Mouse (Mus musculus): ENCODE measurements around the gene Mamld1.
"Not testable (repeated sequence)": the region's sequence is repeated elsewhere in the genome, so short reads cannot be mapped to it uniquely, and the experiment has no call there.

The Mamld1 gene

DNA sequence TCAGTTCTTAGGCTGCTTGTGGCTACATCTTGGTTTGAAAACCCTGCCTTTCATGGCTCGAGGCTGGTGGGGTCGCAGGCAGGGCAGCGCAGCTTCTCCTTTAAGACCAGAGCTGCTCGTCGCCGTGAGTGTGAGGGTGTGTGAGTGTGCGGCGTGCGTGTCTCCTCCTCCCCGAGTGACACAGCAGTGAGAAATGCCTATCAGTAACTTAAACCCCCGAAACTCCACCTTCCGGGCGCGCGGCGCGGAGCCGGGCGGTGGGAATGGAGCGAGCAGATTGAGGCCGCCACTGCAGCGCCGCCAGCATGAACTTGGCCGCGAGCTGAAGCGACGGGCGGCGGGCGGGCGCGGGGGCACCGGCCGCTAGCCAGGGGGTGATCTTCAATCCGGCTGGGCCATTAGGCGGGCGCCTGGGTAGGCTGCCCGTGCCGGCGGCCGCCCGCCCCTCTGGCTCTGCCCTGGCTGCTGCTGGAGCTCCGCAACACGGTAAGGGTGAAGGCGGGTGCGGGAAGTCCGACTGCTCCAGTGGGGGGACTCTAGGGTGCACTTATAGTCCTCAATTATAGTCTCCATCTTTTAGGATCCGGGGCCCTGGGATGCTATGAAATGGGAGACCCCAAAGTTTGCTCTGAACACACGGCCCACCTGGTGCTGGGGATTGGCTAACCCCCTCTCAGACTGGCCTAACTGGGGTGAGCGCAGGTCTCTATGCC, at the start of gene Mamld1:
Gene Mamld1, plus strand, starts transcription at position 393 of the 713 bp plus-strand sequence.
- DNase-seq: peak; percentile 87

DNA sequence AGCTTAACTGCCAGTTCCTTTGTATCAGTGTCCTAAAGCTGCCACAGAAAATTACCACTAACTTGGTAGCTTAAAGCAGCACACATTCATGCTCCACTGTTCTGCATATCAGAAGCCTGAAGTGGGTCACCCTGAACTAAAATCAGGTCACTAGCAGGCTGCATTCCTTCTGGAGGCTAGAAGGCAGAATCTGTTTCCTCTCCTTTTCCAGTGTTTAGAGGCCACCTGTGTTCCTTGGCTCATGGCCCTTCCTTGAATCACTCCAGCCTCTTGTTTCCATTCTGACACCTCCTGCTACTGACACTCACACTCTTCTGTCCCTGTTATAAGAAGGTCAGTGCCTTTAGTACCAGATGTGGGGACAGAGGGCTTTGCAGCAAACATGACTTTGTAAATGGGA, 25.3 kb upstream of the Mamld1 start:
- DNase-seq: peak; percentile 36

DNA sequence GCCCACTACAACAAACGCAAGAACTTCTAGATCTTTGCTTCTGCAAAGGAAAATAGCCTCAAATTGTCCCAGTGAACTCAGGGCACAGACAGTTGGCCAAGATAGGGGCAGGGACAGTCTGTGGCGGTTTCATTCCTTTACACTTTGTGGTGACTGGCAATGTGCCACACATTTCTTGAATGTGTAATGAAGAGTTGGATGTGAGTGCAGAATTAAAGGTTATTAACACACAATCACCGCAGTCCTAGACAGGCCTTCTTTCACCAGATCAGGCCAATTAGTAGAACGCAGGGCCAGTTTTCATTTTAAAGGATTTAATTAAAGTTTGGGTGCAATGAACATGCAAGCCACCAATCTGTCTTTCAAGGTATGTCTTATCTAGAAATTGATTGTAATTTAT, 22.0 kb upstream of the Mamld1 start:
- DNase-seq: no peak

DNA sequence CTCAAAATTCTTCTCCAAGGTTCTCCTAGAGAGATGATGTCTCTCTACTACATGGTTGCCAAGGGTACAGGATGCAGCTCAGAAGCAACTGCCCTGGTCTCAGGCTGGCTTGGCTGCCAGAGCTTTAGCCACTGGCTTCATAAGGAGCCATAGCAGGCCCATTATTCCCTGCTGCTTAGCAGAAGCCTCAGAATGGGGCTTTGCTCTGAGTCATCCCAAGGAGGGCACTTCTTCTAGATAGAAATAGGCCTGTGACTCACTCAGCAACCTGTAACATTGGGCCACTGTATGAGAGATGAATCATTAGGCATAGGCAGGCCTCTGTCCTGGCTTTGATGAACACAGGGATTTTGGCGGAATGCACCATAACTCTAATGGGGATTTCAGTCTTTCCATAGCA, 21.1 kb upstream of the Mamld1 start:
- DNase-seq: not testable (repeated sequence)

DNA sequence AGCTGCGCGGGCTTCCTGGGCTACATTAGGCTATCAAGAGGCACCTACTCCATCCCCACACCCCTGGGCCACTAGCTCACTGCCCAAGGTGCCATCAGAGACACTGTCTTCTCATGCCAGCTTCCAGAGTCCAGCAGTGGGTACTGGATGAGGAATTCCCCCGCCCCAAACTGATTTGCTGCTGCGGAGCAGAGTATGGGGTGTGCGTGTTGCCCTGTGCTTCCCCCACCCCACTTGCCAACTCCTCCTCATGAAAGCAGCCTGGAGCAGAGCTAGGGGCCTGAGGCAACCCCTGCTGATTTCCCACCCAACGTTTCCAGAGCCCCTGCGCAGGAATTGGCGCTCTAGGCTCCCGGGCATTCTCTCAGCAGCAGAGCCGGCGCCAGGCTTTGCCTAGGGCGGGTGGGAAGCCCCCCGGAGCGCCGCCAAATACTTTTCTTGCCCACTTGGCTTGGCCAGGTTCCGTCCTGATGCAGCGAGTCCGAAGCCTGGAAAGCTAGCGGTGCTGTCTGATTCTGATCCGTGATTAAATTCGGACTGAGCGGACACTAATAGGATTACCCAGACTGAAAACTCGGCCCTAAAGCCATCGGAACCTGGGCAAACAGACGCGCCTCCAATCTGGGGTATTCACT, 738 bp downstream of the Mamld1 start:
- DNase-seq: peak; percentile 57

DNA sequence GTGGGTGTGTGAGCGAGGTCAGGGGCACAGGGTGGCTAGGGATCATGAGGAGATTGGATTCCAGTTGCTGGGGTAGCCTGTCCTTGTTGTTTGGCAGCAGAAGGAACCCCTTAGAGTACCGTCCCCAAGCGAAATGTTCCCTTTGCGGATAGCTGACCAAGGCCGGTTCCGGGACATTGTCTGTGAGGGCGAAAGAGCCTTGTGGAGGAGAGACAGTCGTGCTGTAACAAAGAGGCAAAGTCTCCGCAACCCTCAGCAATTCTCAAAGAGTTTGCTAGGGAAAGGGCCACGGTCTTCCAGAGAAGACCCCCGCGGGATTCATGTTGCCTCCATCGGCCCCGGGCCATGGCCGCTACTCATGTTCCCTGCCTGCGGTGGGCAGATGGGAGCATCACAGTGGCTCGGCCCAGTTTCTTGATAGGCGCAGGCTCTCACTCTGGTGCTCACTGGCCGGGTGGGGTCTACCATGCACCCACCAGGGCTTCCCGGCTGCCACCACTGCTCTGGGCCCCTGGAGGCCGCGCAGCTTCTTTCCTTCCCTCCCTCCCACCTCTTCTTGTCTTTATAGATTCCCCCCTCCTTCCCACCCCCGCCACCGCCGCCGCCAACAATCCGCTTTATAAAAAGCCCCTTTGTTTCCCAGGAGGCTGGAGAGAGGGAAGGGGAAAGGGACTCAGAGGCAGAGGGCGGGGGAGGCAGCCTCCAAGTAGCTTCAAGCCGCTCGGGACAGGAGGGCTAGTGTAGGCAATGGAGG, 1.5 kb downstream of the Mamld1 start:
- peak; percentile 44 for DNase-seq

DNA sequence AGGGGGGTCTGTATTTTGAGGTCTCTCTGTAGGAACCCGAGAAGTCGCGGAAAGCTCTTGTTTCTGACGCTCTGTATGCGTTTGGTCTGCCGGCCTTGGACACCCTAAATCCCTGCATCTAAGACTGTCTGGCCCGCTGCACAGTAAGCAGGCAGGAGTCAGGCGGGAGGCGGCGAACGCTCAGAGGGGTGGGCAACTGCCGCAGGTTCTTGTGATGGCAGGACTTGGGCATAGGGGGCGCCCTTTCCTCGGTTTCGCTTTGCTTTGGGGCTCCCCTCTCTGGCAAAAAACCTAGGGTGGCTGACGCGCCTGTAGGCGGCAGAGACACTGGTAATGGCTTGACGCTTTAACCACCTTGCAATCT, 2.0 kb downstream of the Mamld1 start:
- DNase-seq: peak; percentile 85

DNA sequence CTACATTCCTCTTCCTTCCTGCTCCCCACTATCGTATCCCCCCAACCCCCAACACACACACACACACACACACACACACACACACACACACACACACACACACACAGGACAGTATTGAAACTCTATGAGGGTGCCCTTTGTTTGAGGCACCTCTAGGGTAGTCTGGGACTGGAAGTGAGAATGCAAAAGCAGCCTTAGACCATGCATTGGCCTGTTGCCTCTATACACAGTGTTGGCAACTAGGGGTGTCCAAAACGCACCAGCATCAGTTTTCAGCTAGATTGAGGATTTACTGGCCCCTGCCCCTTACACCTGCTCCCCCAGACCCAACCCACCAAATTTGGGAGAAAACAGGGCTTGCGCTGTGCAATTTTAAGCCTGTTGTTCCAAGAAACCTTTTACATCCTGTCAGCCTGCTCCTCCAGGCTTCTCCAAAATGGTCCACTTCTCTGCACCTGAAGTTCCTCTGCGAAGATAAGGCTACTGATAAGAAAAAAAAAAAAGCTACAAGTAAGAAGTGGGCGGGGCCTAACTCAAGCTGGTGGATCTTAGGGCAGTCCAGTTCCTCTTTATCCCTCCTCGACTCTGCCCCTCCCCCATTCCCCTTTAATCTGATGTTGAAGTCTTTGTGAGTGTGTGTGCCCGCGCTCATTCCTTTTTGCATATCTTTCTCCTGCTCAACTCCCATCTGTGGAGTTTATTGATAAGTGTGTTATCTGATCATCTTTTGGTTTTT, 2.6 kb downstream of the Mamld1 start:
- DNase-seq: peak; percentile 44

DNA sequence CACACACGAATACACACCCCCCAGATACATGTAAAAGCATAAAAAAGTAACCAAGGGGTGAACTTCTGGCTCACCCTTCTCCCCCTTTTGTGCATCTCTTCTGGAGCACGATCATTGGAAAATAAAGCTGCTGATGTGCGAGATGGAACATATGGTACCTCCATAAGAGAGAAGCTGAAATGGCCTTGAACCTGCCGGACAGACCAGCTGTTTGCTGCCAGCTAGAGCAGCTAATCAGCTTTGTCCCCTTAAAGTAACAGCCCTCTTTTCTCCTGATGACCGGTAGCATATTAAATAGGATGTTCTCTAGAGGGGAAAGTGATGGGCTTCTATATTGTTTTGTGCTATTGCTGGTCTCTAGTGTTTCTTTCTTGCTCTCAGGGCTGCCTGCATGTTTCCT, 3.2 kb downstream of the Mamld1 start:
- DNase-seq: no peak

DNA sequence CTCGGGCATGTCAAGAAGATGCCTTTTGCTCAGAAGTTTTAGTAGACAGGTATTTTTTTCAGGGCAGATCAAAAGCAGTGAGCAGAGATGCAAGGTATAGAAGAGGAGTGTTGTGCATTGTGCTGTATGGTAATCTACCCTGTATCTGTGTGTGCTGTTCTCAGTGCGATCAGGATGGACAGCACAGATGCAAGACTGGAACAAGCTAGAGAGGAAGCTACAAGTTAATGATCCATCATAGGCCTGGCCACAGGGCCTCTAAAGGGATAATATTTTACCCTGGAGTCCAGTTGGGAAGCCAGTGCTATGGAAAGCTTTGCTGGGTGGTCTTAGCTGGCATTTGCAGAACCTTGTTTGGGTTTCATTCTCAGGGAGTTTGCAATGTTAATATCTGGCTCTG, 6.9 kb downstream of the Mamld1 start:
- no peak for DNase-seq

DNA sequence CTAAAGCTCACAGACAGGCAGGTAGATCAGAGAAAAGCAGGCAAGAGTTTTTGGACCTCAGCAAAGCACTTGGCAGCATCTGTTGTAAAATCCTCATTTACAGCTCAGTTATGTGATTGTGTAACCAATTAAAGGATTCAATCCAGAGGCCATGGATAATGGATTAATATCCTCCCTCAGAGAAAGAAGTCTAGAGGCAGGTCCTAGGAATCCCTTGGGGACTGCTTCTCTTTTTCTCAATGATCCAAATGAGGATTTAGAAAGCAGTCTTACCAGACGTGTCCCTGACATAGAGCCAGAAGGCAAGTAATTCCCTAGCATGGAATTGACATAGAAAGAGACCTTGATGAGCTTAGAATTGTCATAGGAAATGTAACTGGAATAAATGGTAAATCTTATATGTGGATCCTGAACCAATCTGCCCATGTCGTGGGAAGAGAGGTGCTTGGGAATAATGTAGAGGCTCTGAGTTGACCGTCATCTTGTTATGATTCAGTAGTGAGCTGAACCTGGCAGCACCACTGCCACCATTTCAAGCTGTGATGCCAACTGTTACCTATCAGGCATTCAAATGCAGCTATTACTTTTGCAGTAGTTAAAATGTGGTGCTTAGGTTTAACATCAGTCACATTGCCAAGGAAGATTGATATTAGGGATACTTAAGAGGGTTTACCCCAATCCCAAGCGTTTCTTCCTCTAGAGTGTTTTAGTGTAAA, 35.2 kb downstream of the Mamld1 start:
- DNase-seq: peak; percentile 63

DNA sequence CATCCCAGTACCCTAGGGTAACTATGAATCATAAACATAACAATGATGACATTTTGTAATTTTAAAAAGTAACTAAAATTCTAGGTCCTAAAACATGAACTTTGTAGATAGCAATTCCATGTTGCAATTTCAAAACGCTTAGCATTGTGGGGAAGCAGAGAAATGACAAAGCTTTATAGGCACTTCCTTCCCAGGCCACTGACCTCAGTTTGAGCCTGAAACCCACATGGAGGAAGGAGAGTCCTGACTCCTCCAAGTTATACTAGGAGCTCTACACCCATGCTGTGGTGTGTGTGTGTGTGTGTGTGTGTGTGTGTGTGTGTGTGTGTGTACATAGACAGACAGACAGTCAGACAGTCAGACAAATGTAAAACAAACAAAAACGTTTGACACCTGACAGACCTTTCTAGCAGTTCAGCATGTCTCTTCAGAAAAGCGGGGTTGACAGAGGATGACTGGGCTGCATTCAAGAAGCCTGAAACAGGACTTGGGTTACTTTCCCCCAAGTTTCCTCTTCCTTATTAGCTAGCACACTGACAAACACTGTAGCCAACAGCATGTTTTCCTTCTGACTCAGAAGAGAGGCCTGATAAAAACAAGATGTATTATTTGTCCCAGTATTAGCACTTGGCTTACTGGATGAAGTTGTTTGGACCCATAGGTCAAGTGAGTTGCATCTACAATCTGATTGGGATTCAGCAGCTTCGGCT, 37.5 kb downstream of the Mamld1 start:
- DNase-seq: no peak

DNA sequence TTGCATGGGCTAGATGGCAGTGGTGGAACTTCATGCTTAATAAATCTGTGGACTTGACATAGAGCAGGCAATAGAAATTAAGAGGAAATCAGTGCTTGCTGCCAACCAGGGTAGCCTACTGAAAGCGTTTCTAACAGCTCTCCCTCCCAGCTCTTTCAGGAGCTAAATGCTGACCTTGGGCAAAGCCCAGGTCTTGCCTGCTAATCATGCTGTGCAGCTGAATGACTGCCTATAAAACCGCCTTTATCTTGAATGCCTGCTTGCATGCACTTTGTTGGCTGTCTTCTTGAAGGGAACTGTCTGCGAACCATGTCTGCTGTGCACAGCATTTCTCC, 38.0 kb downstream of the Mamld1 start:
- peak; percentile 22 for DNase-seq

DNA sequence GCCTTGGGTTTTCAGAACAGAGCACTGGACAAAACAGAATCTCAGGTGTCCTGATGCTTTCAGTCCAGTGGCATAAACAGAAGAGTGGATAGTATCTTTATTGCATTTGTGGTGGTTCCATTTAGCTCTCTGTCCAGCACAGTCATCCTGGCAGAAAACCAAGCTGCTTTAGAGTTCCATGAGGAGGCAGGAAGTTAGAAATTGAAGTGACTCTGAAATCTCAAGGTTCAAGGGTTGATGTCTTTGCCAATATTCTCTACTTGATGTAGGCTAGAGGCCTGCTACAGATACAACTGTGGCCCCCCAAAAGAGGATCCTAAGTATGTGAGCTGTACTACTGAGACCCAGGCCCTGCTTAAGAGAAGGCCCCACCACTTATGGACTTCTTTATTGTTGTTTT, 55.8 kb downstream of the Mamld1 start:
- no peak for DNase-seq

DNA sequence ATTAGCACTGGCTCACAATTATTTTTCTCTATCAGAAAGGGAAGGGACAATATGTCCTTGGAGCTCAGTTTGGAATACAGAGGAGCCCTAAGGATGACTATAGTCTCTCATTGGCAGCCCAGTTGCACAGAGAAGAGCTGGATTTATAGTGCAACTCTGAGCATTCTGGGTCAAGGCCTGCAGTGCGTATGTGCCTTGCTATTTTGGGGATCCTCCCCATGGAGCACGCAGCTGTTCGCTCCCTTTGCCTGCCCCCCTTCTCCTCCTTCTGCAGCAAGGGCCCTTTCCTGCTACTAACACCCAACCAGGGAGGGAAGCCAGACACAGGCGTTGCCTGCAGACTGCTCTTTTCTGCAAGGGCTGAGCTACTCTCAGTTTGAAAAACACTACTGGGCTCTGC, 56.3 kb downstream of the Mamld1 start:
- DNase-seq: peak; percentile 92

DNA sequence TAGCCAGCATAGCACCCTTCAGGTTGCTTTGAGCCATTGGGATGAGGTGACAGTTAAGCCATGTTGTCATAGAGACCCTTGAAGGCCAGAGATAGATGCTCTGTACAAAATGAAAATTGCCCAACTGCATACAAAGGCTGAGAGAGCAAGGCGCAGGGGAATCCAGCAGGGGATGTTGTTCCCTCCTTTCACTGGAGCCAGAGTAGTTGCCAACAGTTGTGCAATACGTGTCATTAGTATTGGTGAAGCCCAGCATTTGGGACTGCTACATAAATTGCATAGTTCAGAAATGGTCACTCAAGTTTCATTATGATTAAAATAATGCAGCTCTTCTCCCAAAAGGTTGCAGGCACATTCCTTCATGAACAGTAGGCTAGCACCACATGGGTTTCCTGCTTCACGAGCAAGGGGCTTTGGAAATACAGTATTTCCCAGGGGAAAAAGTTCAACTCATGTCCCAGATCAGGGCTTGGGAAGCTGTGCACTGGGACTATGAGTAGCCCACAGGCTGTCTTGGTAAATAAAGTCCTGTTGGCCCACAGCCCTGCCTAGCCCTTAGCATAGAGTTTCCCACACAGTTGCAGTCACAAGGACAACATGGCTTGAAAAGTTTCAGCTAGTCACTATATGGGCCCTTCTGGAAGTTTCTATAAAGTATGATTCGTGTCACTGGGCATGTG, 58.1 kb downstream of the Mamld1 start:
- no peak for DNase-seq

DNA sequence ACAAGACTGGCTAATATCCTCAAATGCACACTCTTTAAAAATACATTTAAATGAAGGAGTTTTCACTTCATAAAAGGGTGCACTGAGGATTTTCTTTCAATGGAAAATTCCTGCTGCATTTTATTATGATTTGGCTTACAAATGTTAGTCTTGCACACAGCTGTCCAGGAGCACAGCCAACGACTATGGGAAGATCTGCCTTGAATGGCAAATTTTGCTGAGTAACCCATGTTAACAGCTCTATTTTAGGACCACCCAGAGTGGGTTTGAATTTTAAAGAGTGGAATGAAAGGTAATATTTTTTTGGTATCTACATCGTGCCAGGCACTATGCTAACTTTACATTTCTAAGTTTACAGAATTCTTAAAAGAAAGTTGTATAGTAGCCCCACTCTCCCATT, 60.3 kb downstream of the Mamld1 start:
- no peak for DNase-seq

DNA sequence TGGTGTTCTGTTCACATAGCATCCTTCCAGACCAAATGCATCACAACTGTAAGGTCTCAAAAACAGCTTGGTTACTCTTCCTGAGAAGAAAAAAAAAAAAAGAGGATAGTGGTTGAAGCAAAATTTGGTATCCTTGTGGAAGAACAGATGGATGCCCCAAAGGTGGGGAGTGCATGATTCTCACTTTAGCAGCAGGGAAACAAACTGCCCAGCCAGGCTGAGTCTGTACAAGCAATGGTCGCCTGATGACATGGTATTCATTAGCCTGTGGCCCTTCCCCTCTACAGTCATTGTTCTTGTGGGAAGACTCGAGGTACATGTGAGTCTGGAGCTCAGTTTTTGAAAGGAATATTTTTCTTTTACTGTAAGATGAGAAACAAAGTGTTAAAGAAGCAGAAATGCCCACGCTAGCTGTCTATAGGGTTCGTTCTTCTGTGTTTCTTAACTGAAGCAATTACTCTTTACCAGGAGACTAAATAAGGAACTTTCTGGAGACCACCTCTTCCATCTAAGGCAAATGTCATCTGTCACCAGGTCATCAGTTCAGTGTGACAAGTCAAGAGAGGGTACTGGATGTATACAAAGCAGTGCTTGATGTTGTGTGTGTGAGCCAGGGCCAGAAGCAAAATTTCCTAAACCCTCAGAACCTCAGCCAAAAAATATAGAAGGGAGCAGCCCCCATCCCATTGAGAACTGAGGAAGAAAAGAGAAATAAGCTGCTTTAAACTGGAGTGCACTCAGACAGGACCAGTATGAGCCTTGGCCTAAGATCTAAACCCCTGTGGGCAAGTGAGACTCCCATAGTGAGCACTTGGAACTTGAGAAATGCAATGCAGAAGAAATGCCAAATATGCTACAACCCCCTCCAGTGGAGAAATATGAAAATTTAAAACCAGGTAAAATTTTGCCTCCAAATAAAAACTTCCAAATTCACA, 72.6 kb downstream of the Mamld1 start:
- DNase-seq: peak; percentile 77

DNA sequence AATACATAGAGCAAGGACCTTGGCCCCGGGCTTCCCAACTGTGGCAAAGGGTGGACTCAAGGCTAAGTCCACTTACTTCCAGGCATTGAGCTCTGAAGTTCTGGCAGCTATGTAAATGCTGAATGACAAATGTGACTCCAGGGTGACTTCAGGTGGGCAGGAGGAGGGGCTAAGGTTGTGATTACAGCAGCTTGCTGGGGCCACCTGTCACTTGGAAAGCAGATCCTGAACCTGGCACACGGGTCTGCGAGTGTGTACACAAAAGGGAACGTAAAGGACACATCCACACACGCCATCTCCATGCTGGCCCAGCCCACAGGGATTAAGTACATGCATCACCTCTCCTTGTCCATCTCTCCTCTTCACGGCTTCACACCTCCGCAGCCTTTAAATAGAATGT, 75.0 kb downstream of the Mamld1 start:
- peak; percentile 75 for DNase-seq

DNA sequence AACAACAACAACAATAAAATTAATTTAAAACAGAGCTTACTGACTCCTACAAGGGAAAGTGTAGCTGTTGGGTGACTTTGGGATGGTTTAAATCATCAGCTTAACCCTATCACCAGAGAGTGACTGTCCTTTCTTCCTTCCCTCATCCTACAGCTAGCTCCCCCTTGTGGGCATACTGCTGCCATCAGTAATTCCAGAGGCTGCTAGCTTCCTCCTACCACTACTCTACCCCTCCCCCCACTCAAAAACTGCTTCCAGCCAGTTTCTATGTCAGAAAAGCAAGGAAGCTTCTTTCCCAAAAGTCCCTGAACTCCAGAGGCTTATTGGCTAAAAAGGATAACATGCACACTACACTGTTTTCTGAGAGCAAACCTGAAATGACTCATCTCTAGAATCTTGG, 81.4 kb downstream of the Mamld1 start:
- DNase-seq: no peak
